Mouse (Mus musculus) intestine, embryonic 15.5 days (tissue): Measurements from ENCODE around the gene Cfap43. TPM values are rescaled to one million over a fixed set of nuclear protein-coding genes. Genes with fewer than 3 reads are reported as not detected.

Experiments
- ATAC-seq: fragments of 200-750 bp; cut with Nextera tagmentation; 2 replicates; pipeline ENCODE4 v1.8.0; 2017; ENCODE audit warnings: moderate TSS enrichment, moderate library complexity
- H3K27ac ChIP-seq: fragments of 300-500 bp; sonication (generic); 2 replicates; pipeline ENCODE4 v1.5.1; 2015; ENCODE audit warnings: mild to moderate bottlenecking, inconsistent platforms
- H3K27me3 ChIP-seq: fragments of 300-500 bp; sonication (generic); replicated peaks from 2 replicates; pipeline ENCODE4 v1.6.1; 2015; ENCODE audit warnings: inconsistent platforms
- H3K36me3 ChIP-seq: fragments of 300-500 bp; sonication (generic); 2 replicates; pipeline ENCODE4 v1.6.1; 2015; ENCODE audit warnings: inconsistent platforms
- H3K4me1 ChIP-seq: fragments of 300-500 bp; sonication (generic); replicated peaks from 2 replicates; pipeline ENCODE4 v1.6.1; 2015; ENCODE audit warnings: inconsistent platforms
- H3K4me2 ChIP-seq: fragments of 300-500 bp; sonication (generic); replicated peaks from 2 replicates; pipeline ENCODE4 v1.6.1; 2015; ENCODE audit warnings: mild to moderate bottlenecking, inconsistent platforms
- H3K4me3 ChIP-seq: fragments of 300-500 bp; sonication (generic); replicated peaks from 2 replicates; pipeline ENCODE4 v1.5.1; 2015; ENCODE audit warnings: inconsistent platforms
- H3K9ac ChIP-seq: fragments of 300-500 bp; sonication (generic); 2 replicates; pipeline ENCODE4 v1.6.1; 2015; ENCODE audit warnings: inconsistent platforms
- H3K9me3 ChIP-seq: fragments of 300-500 bp; sonication (generic); 2 replicates; pipeline ENCODE4 v1.6.1; 2016; ENCODE audit warnings: inconsistent platforms
- WGBS: fragments of 180-500 bp; shearing (Covaris S2); methylation state at CpG from one replicate; pipeline ENCODE4 v1.1.7; 2015; 5-methylcytosine and 5-hydroxymethylcytosine counted together
- polyA plus RNA-seq: library from polyadenylated mRNA; unstranded; fragments of >200 nt; fragmentation: Nextera tagmentation; extraction: Ambion mirVana; gene quantifications from 2 replicates; pipeline ENCODE4 v1.2.1, GENCODE M21; 2015

The Cfap43 gene
- polyA plus RNA-seq, 1 experiment from 2014 or later = 0.11 TPM

DNA sequence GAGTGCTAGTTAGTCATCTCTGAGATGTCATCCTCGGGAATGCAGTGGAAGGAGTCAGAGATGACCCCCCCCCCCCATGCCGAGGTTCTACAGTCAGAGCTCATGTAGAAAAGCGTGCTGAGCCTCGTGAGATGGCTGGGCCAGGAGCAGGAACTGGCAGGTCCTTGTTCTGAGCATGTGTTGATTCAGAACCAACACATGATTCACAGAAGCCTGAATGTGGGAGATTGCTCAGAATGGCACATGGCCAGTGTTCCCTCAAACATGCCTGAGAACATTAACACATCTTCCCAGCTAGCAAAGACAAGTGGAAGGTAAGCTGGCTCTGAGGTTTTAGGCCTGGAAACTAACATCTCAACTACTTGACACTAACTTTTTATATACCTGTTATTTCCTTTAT, 208.7 kb downstream of the Cfap43 start:
- Histone ChIP-seq H3K9me3 (no peaks in the 10 kb centered on the region), H3K9ac (no peak overlapping the region), H3K4me1 (0 out of 2 replicates have a peak, but pooled peaks cover 2% of the 10 kb centered on the region), H3K27ac (no peak overlapping the region), H3K4me3 (no peak overlapping the region), H3K36me3 (no peaks in the 10 kb centered on the region), H3K27me3 (no peaks in the 10 kb centered on the region), H3K4me2 (no peak overlapping the region)
- WGBS = 70% methylated on average over 4 of the region's 4 CpGs
- ATAC-seq = no peak

DNA sequence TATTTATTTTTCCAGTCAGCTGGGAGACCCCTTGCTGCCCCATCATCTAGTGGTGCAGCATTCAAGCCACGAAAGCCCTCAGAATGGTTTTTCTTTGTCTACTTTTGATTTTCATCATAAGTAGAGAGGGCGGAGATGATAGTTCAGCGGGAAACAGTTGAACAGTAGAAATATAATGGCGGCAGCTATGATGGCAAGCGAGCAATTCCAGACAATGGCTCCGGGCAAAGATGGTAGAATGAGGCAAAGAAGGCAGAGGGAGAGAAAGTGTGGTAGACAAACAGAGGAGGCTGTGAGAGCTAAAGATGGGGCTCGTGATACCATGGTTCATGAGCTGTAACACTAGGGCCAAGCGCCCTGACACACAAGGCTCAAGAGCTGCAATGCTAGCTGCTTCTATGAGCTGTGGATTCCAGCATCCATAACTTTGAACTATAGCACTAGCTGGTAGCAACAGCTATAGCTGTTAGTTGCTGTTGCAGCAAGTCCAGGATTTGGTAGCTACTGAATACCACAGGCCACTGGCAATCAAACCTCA, 213.2 kb downstream of the Cfap43 start:
- Histone ChIP-seq H3K27me3 (no peaks in the 10 kb centered on the region), H3K4me3 (no peak overlapping the region), H3K4me2 (peak overlapping the region; percentile 38; the same call in 1 of the 2 replicates), H3K27ac (no peak overlapping the region), H3K9ac (no peak overlapping the region), H3K9me3 (no peaks in the 10 kb centered on the region), H3K4me1 (0 out of 2 replicates have a peak, but pooled peaks cover 6% of the 10 kb centered on the region), H3K36me3 (no peaks in the 10 kb centered on the region)
- no peak; the same call in 1 of the 2 replicates for ATAC-seq
- 88% methylated on average over 8 of the region's 8 CpGs for WGBS

DNA sequence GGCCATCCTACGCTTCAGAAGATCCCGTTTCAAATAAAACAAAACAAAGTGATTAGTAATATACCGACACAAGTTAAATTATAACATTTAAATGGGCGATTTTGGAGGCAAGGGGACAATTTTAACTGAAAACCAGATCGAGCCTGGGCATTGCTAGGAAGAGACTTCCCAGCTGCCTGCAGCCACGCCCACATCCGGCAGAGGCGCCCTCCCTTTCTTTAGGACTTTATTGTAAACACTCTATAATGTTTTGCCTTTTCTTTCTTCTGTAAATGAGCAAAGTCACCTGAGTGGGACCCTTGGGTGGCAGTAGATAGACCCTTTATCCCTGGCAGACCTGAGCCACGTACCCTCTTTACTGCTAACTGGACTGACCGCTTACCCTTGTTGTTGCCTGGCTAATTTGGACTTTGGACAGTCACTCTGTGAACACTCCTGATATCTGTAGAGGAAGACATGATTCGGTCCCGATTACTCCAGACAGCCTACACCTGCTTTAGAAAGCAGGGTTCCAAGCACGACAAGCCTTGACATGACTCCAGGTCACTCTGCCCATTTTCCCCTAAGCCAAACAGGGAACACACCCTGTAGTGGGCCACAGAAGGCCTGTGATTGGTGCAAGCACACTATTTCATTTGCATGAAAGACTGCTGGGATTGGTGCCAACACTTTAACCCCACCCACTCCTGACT, 213.9 kb downstream of the Cfap43 start:
- WGBS = 52% methylated on average over 13 of the region's 13 CpGs
- ATAC-seq = peak; percentile 86
- Histone ChIP-seq H3K4me1 (0 out of 2 replicates have a peak, but pooled peaks cover 6% of the 10 kb centered on the region), H3K9me3 (no peaks in the 10 kb centered on the region), H3K27me3 (no peaks in the 10 kb centered on the region), H3K9ac (no peak overlapping the region), H3K27ac (no peak overlapping the region), H3K4me2 (peak overlapping the region; percentile 38), H3K36me3 (no peaks in the 10 kb centered on the region), H3K4me3 (no peak overlapping the region)

DNA sequence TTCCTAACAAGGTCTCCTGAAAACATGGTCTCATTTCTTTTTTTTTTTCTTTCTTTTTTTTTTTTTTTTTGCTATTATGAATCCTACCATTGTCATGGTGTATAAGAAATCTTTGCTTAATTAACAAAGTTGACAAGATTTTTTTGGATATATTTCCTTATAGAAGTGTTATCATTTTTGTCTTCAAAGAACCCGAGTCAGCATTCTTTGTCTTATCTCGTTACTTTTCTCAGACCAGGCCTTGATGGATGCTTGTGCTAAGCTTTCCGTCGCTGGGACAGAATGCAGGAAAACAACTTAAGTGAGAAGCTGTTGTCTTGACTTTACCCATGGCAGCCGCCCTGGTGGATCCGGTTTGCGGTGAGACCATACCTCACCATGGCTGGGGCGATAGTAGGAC, 218.6 kb downstream of the Cfap43 start:
- no peak for ATAC-seq
- Histone ChIP-seq H3K9me3 (no peaks in the 10 kb centered on the region), H3K4me2 (no peak overlapping the region), H3K4me1 (0 out of 2 replicates have a peak, but pooled peaks cover 5% of the 10 kb centered on the region), H3K4me3 (no peak overlapping the region), H3K9ac (no peak overlapping the region), H3K36me3 (no peaks in the 10 kb centered on the region), H3K27me3 (no peaks in the 10 kb centered on the region), H3K27ac (no peak overlapping the region)
- 84% methylated on average over 8 of the region's 8 CpGs for WGBS

DNA sequence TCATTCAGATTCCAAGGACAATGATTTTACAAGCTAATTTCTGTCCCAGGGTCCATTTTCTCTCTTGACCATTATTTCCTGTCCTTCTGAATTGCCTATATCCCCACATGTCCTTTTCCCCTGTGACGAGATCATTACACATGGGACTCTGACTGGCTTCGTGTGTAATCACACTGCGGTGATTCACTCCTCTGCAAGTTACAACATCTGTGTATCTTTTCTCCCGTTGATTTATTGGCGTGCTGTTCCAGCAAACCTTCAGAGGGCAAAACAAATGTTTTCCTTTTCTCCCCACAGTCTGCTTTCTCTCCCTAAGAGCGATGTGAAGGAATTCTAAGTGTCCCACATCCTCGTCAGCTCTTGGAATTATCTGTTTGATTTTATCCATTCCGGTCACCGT, 219.3 kb downstream of the Cfap43 start:
- no peaks in the 10 kb centered on the region for H3K36me3 ChIP-seq
- H3K4me1 ChIP-seq = no peaks in the 10 kb centered on the region
- WGBS = 23% methylated on average over 9 of the region's 9 CpGs
- no peaks in the 10 kb centered on the region for H3K9me3 ChIP-seq
- peak; percentile 53 for ATAC-seq
- 0 out of 2 replicates have a peak overlapping the region, but pooled peaks have one; percentile 3 for H3K4me2 ChIP-seq
- H3K9ac ChIP-seq = no peak overlapping the region
- 0 out of 2 replicates have a peak overlapping the region, but pooled peaks have one; percentile 9 for H3K27ac ChIP-seq
- H3K4me3 ChIP-seq = no peak overlapping the region
- no peaks in the 10 kb centered on the region for H3K27me3 ChIP-seq

DNA sequence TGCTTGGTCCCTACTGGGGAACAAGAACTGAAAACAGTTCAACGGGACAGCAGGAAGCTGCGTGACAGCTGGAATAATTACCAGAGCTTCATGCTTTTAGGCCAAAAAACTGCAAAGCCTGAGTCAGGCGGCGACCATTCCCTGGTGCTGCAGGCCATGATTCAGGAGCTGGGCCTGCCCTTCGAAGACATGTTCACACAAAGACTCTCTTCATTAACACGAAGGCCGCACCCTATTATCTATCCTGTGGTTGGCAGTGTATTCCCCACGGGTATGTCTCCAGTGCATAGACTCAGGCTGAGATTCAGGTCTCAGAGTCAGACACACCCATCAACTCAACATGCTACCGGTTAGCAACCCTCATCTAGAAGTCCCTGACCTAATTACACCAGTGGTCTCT, 220.8 kb downstream of the Cfap43 start:
- Histone ChIP-seq H3K27ac (no peak overlapping the region), H3K9ac (no peak overlapping the region), H3K4me3 (no peak overlapping the region), H3K36me3 (no peaks in the 10 kb centered on the region), H3K27me3 (no peaks in the 10 kb centered on the region), H3K4me1 (no peaks in the 10 kb centered on the region), H3K9me3 (no peaks in the 10 kb centered on the region), H3K4me2 (no peak overlapping the region)
- no peak for ATAC-seq
- 58% methylated on average over 9 of the region's 9 CpGs for WGBS

DNA sequence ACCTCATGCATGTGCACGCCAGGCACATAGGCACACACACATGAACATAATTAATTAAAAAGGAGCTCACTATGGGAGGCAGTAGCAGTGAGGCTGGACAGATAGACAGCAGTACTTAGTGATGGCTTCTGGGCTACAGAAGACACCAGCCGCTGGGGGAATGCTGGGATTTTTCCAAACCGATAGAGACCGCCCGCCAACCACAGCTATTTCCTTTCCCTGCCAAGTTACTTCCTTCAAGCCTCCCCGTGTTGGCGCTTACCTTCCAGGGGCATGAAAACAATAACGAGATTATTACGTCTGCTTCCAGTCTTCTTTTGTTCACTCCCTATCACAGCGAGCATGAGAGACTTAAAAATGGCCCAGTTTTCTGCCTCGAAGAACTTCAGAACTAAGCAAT, 222.0 kb downstream of the Cfap43 start:
- Histone ChIP-seq H3K4me2 (no peak overlapping the region), H3K9ac (no peak overlapping the region), H3K4me1 (no peaks in the 10 kb centered on the region), H3K9me3 (no peaks in the 10 kb centered on the region), H3K36me3 (no peaks in the 10 kb centered on the region), H3K27me3 (no peaks in the 10 kb centered on the region), H3K4me3 (no peak overlapping the region), H3K27ac (no peak overlapping the region)
- WGBS = 92% methylated on average over 11 of the region's 11 CpGs
- ATAC-seq = no peak

DNA sequence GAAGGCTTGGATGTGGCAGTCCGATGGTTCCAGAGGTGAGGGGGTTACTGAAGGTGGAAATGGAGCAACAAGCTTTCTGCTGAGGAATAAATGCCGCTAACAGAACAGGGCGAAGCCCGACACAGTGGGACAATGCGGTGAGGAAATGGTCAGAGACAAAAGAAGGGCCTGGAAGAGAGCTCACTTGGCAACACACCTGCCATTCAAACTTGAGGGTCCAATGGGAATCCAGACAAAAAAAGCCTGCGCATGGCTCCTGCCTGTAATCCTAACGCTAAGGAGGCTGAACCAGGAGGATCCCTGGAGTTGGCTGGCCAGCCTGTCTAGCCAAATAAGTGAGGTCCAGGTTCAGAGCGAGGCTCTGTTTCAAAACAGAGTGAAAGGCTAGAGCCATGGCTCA, 222.7 kb downstream of the Cfap43 start:
- no peak overlapping the region for H3K27ac ChIP-seq
- no peaks in the 10 kb centered on the region for H3K4me1 ChIP-seq
- H3K27me3 ChIP-seq = no peaks in the 10 kb centered on the region
- no peaks in the 10 kb centered on the region for H3K9me3 ChIP-seq
- no peak overlapping the region for H3K4me2 ChIP-seq
- H3K4me3 ChIP-seq = no peak overlapping the region
- H3K9ac ChIP-seq = no peak overlapping the region
- no peak for ATAC-seq
- no peaks in the 10 kb centered on the region for H3K36me3 ChIP-seq
- WGBS = 91% methylated on average over 8 of the region's 8 CpGs

DNA sequence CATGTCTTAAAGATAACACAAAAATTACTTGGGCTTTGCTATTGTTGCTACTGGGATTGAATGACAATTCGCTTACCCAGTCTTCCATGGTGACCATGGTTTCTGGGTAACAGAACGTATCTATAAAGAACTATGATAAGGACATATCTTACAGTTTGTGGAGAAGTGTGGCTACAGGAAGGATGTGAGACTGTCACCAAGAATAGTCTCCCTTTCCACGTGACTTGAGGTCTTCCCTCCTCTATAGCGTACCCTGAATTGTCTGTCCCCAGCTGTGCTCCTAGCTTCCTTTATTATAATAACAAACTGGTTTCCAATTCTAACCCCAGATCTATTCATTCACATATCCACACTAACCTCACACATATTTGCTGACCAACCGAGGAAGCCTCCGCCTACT, 223.4 kb downstream of the Cfap43 start:
- H3K9me3 ChIP-seq = no peaks in the 10 kb centered on the region
- H3K27me3 ChIP-seq = no peaks in the 10 kb centered on the region
- 85% methylated on average over 6 of the region's 6 CpGs for WGBS
- no peak for ATAC-seq
- no peaks in the 10 kb centered on the region for H3K36me3 ChIP-seq
- H3K4me1 ChIP-seq = no peaks in the 10 kb centered on the region
- no peak overlapping the region for H3K4me3 ChIP-seq
- H3K4me2 ChIP-seq = no peak overlapping the region
- no peak overlapping the region for H3K27ac ChIP-seq
- no peak overlapping the region for H3K9ac ChIP-seq

DNA sequence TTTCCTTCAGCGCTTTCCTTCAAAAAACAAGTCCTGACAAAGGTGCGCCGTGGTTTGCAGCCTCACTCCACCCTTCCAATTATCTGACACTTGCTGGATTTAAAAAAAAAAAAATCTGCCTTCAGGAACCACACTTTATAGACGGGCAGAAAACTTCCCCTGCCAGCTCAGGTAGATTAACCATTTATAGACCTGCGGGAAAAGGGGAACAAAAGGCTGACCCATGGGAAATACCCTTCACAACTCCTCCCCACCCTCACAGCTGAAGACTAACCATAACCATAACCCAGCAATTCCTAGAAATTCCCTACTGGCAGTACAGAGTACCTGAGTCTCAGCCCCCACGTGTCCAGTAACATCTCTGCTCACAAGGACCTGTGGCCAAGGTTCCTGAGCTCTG, 227.1 kb downstream of the Cfap43 start, which contains the start of gene Col17a1:
TSS of gene Col17a1 (minus strand) at position 101 of the 400 bp plus-strand sequence.
- ATAC-seq = no peak
- H3K4me1 ChIP-seq = no peaks in the 10 kb centered on the region
- H3K4me2 ChIP-seq = no peak within 1 kb of the TSS
- H3K4me3 ChIP-seq = no peak within 1 kb of the TSS
- H3K27me3 ChIP-seq = no peaks in the 10 kb centered on the region
- no peak within 1 kb of the TSS for H3K9ac ChIP-seq
- no peaks in the 10 kb centered on the region for H3K36me3 ChIP-seq
- 63% methylated on average over 6 of the region's 6 CpGs for WGBS
- no peaks in the 10 kb centered on the region for H3K9me3 ChIP-seq
- H3K27ac ChIP-seq = no peak within 1 kb of the TSS

DNA sequence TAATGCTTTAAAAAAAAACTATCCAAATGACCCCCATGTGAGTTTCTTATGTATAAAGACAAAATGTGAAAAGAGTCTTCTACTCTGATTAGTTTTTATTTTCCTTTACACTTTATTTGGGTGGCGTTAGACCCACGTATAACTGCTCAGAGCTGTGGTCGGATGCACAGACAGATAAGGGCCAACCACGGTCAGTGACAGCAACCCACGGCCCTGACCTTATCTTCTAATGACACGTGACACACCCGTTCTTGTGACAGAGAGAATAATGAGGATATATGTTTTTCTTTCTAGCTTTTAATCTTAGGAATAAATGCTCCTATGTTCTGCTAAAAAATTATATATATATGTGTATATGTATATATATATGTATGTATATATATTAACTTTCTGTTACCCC, 229.5 kb downstream of the Cfap43 start:
- H3K4me3 ChIP-seq = no peak overlapping the region
- H3K27me3 ChIP-seq = no peaks in the 10 kb centered on the region
- H3K27ac ChIP-seq = no peak overlapping the region
- no peak overlapping the region for H3K9ac ChIP-seq
- no peak for ATAC-seq
- H3K4me1 ChIP-seq = no peaks in the 10 kb centered on the region
- no peaks in the 10 kb centered on the region for H3K36me3 ChIP-seq
- H3K9me3 ChIP-seq = no peaks in the 10 kb centered on the region
- WGBS = 76% methylated on average over 7 of the region's 7 CpGs
- no peak overlapping the region for H3K4me2 ChIP-seq
